Comparison of ENCODE assay signal across 12 mouse cellular contexts in genomic region chr13:15542053-15542452, GRCm38 (mm10).
DNase-seq lines count a peak whose midpoint lies in the region; ATAC-seq and TF ChIP-seq lines count a peak whose summit lies in the region.
"Had no signal": no experiment of that assay in that cellular context is flagged by ENCODE, and none has a peak within 500 bp of the region (broad histone marks: within the 10 kb centered on the region; RNA-seq: fewer than 3 reads in every experiment).

No protein-coding gene starts in this region.

- H3K9me3 ChIP-seq in hindbrain, postnatal 0 days (ENCODE audit: low read length) = no peaks in the 10 kb centered on the region
- H3K9me3 ChIP-seq: embryonic facial prominence, embryonic 15.5 days; G1E; liver, embryonic 15.5 days had no signal

- ATAC-seq in hindbrain, postnatal 0 days = peak; percentile 39; the same call in 1 of the 2 replicates
- no peak for ATAC-seq in erythroid progenitor cell, adult 5-6 weeks (replicated peaks; ENCODE audit: low FRiP score, poor library complexity, severe bottlenecking)

- no peak overlapping the region for H3K4me3 ChIP-seq in hindbrain, postnatal 0 days (ENCODE audit: low read length)
- H3K4me3 ChIP-seq: embryonic facial prominence, embryonic 15.5 days; liver, embryonic 15.5 days had no signal

- H3K4me2 ChIP-seq in hindbrain, postnatal 0 days (ENCODE audit: low read depth, low read length) = no peak overlapping the region
- H3K4me2 ChIP-seq: embryonic facial prominence, embryonic 15.5 days; liver, embryonic 15.5 days had no signal

- WGBS in hindbrain, postnatal 0 days = 17% methylated on average over 5 of the region's 5 CpGs

- H3K27me3 ChIP-seq in hindbrain, postnatal 0 days (ENCODE audit: insufficient read depth, low read length) = no peaks in the 10 kb centered on the region
- H3K27me3 ChIP-seq: embryonic facial prominence, embryonic 15.5 days; liver, embryonic 15.5 days had no signal

- H3K4me1 ChIP-seq in hindbrain, postnatal 0 days (ENCODE audit: insufficient read depth, low read length) = 0 out of 2 replicates have a peak, but pooled peaks cover 10% of the 10 kb centered on the region
- H3K4me1 ChIP-seq: liver, embryonic 15.5 days had no signal

- no peak for TF ChIP-seq CTCF in hindbrain, postnatal 0 days (IDR thresholded peaks at IDR 0.05; ENCODE audit: low read depth)

- H3K9ac ChIP-seq in hindbrain, postnatal 0 days (replicated peaks; ENCODE audit: low read length) = no peak overlapping the region
- H3K9ac ChIP-seq: embryonic facial prominence, embryonic 15.5 days; liver, embryonic 15.5 days had no signal

- DNase-seq in retina, postnatal 1 day = peak; percentile 58
- no peak for DNase-seq in retina, embryonic 14.5 days (ENCODE audit: low spot score)
- DNase-seq in embryo, embryonic 9.5 days (ENCODE audit: extremely low spot score) = peak; percentile 81
- DNase-seq in hindbrain, postnatal 0 days (ENCODE audit: low spot score) = peak; percentile 24
- DNase-seq in yolk sac, embryonic 10.5 days (ENCODE audit: low spot score) = peak; percentile 13
- no peak for DNase-seq in heart, postnatal 36 days
- DNase-seq in gastrocnemius, adult 18-20 months (ENCODE audit: low spot score) = no peak
- DNase-seq: kidney, adult 18-20 months had no signal

- H3K27ac ChIP-seq in hindbrain, postnatal 0 days = no peak overlapping the region
- H3K27ac ChIP-seq: embryonic facial prominence, embryonic 15.5 days; liver, embryonic 15.5 days had no signal

- no peaks in the 10 kb centered on the region for H3K36me3 ChIP-seq in hindbrain, postnatal 0 days (ENCODE audit: insufficient read depth, low read length)
- H3K36me3 ChIP-seq: embryonic facial prominence, embryonic 15.5 days; G1E; liver, embryonic 15.5 days had no signal

- intact Hi-C loops in heart, postnatal 36 days (cut with DNase I) = no loop called here

Comparison
In these comparisons a context has a peak if more than half of its experiments do, and no peak if none do; other contexts are left out.
1. DNase-seq: peak in retina, postnatal 1 day (single experiment), embryo, embryonic 9.5 days (single experiment), hindbrain, postnatal 0 days (single experiment) and yolk sac, embryonic 10.5 days (single experiment); none in retina, embryonic 14.5 days (single experiment), heart, postnatal 36 days (0 of 2) and gastrocnemius, adult 18-20 months (single experiment).